Mouse (Mus musculus): ENCODE measurements around the gene Gapvd1. TPM values are rescaled to one million over a fixed set of nuclear protein-coding genes. Genes with fewer than 3 reads are reported as not detected.
"Not testable (repeated sequence)": the region's sequence is repeated elsewhere in the genome, so short reads cannot be mapped to it uniquely, and the experiment has no call there.

Gapvd1 gene
- total RNA-seq (2015): 35.0 and 39.1 TPM in 2 replicates
- 58.9 and 59.3 TPM in 2 replicates for total RNA-seq (2017)

DNA sequence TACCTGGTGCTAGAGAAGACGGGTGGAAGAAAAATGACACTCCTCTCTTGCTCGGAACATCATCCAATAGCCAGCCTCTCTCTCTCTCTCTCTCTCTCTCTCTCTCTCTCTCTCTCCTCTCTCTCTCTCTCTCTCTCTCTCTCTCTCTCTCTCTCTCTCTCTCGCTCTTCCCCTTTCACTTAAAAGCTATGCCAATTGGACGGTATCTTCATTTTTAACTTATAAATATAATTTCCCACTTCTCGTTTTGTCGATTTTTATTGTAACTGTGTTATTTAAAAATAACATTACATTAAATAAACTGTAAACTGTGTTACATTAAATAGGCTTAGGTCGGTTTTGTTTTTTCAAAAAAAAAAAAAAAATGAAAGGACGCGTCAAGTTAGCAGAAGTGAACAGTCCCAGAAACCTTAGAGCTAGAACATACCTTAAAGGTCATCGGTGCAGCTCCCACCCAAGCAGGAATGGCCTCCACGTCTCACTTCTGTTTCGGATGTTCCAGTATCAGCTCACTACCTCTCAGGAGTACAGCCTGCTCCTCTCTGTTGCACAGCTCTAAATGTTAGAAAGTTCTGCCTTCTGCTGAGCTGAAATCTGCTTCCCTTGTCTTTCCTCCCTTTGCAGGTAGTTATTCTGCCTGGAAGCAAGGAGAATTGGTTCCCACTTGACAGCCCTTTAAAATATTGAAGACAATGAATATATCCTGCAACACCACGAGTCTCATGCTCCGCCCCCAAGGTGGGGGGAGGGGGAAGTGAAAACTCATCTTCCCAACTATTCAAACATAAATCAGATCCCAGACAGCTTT, at the start of gene Gapvd1:
Gene Gapvd1 (minus strand): TSS at position 682 of the 808 bp plus-strand sequence.
- ATAC-seq (ENCODE audit: poor library complexity, severe bottlenecking): peak; percentile 28; the same call in 1 of the 2 replicates

DNA sequence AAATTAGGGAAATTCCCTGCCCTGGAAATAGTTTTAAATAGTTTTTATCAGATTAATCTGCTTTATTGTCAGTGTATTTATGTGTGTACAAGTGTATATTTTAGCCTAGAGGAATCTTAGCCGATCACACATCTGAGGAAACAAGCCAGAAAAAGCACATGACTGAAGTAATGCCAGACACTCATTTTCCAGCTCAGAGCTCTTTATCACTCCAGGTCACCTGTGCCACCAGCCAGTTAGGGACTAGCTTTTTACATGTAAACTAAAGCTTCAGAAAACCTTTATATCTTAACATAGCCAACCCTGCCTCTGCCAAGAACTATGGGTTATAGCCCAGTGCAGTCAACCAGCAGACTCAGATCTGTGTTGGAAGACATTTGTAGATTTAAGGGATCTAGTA, 49.8 kb upstream of the Gapvd1 start:
- ATAC-seq (ENCODE audit: poor library complexity, severe bottlenecking): no peak

DNA sequence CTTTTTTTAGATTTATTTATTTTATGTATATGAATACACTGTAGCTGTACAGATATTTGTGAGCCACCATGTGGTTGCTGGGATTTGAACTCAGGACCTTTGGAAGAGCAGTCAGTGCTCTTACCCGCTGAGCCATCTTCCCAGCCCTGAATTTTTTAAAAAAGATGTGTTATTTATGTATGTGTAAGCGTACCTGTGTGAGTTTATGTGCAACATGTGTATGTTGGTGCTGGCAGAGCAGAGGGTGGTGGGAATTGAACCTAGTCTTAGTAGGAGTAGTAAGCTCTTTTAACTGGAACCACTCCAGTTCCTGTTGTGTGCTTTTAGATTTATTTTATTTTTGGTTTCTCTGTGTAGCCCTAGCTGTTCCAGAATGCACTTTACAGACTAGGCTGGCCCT, 49.1 kb upstream of the Gapvd1 start:
- no peak for ATAC-seq (ENCODE audit: poor library complexity, severe bottlenecking)

DNA sequence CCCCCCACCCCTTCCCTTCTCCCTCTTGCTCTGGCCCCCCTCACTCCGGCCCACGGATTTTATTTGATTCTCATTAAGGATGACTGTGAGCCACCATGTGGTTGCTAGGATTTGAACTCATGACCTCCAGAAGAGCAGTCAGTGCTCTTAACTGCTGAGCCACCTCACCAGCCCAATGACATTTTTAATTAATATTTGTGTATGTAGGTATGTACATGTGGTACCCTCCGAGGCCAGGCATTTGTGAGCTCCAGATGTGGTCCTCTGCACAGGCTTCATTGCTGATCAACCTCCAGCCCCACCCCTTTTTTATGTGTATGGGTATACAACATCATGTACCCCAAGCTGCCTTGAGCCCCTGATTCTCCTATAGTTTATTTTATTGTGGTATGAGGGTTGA, 48.7 kb upstream of the Gapvd1 start:
- no peak for ATAC-seq (ENCODE audit: poor library complexity, severe bottlenecking)

DNA sequence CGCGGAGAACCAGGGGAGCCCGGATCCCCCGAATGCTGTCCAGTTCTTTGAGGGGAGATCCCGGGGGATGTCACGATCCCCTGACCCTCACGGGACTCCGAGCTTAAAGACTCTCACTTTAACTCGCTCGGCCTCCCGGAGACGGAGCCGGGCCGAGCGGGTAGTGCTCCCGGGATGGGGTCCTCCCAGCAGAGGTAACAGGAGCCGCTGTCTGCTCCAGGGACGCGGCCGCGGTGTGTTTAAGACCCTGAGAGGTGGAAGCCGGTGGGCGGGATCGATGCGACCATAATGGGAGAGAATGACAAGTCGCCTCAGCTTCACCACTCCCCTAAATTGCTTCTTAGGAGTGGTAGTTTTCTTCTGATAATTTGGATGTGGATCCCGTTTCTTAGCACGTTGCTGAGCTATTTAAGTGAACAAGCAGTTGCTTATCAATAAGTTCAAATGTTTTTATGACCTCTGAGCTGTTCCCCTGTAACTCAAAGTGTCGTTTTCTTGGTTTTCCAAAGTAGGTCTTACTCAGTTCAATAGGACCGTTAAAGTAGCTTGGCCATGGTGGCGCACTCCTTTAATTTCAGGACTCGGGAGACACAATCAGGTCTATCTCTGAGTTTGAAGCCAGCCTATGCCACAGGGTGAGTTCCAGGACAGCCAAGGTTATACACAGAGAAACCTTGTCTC, 47.7 kb upstream of the Gapvd1 start:
- peak; percentile 36 for ATAC-seq (ENCODE audit: poor library complexity, severe bottlenecking)

DNA sequence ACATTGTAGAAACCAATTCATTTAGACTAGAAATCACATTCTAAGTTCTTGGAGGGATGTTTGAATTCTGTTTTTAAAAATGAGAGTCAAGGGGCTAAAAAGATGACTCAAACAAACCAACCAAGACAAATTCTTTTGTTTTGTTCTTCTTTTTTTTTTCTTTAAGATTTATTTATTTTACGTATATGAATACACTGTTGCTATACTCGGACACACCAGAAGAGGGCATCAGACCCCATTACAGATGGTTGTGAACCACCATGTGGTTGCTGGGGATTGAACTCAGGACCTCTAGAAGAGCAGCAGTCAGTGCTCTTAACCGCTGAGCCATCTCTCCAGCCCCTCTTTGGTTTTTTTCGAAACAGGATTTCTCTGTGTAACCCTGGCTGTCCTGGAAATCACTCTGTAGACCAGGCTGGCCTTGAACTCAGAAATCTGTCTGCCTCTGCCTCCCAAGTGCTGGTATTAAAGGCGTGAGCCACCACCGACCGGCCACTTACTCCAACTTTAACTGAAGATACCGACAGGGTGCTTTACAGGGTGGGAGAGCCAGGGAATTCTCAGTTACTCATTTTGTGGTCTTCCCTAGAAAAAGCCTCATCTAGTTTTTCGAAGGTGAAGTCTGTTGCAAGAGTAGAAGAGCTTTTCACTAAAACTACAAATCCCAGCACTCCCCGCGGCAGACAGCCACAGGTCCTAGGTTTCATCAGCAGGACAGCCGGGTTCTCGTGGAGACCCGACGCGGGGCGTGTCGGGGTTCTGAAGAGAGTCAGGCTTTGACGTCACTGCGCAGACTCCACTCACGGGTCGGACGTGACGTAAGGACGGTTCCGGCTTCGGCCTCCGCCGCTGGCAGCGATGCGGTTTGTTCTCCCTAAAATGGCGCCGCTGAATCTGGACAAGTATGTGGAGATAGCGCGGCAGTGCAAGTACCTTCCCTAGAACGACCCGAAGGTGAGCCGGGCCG, 46.8 kb upstream of the Gapvd1 start:
- ATAC-seq (ENCODE audit: poor library complexity, severe bottlenecking): peak; percentile 89

DNA sequence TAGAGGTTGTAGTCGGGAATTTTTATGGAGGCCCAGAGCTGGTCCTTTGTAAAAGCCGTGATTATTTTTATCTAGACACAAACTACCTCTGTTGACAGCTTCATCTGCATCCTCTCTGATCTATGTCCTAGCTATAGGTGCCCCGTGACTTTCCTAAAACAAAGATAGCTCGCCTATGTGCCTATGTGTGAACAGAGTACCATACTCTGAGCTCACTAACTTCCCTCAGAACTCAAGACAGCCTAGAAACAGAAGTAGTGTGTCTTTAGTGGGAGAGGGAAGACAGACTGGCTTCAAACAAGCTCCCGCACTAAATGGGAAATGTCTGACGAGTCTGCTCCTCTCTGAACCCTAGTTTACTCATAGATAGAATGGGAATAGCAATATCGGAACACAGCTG, 45.3 kb upstream of the Gapvd1 start:
- ATAC-seq (ENCODE audit: poor library complexity, severe bottlenecking): no peak

DNA sequence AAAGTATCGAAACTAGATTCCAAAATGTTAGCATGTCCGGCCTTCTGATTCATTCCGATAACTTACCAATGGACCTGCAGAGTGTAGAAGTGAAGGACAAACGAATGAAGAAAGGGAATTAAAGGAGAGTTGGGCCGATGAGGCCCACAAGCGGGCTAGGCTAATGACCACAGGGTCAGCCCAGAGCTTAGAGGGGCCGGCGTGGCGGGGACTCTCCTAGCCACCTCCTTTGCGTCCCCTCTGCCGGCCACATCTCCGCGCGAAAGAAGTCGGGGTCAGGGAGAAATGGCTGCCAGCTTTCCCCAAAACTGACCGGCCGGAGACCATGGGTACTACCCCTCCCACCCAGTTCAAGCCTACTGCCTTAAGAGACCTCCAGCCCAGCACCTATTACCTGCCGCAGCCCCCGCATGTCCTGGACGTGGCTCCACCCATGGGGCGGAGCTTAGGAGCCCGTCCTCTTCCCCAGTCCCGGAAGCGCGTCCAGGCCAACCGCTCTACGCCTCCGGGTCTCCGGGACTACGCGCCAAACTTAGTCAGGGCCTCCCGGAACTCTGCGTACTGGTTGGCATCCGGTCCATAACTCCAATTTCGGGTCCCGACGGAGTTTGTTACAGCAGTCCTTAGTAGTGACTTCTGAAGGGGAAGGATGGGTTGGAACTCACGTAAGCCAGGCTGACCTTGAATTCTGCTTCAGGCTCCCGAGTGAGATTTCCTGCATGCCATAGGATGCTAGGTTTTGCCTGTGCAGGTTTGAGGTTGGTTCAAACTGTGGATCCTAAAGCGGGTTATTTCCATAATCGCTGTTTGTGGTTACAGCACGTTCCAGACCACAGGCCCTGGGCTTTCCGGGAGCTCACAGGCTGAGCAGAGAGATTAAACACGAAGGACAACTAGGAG, 44.6 kb upstream of the Gapvd1 start, which contains the start of gene Rabepk:
Gene Rabepk (minus strand): TSS at position 556 of the 900 bp plus-strand sequence.
- peak; percentile 75 for ATAC-seq (ENCODE audit: poor library complexity, severe bottlenecking)

DNA sequence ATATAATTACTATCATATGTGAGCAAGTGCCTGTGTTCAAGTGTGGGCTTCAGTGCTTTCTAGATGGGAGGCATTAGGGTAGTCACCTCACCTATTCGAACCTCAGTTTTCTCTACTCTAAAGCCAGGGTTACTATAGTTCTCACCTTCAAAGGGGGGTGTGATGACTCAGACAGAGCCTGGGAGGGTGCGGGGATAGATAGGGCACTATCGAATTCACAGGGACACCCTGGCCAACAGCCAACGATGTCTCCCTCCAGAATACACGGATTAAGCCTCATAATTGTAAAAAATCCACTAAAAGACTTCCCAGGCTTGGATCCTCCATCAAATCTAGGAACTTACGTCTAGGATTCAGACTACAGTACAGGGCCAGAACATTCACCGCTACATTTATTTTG, 40.4 kb upstream of the Gapvd1 start:
- no peak for ATAC-seq (ENCODE audit: poor library complexity, severe bottlenecking)

DNA sequence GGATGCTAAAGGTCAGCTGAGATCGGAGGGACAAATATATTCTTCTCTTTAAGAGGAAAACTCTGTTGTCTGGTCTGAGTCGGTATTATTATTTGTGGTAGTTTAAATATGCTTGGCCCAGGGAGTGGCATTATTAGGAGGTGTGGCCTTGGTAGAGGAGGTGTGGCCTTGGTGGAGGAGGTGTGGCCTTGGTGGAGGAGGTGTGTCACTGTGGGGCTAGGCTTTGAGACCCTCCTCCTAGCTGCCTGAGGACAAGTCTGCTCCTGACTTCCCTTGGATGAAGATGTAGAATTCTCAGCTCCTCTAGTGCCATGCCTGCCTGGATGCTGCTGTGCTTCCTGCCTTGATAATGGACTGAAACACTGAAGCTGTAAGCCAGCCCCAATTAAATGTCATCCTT, 39.5 kb upstream of the Gapvd1 start:
- ATAC-seq (ENCODE audit: poor library complexity, severe bottlenecking): no peak

DNA sequence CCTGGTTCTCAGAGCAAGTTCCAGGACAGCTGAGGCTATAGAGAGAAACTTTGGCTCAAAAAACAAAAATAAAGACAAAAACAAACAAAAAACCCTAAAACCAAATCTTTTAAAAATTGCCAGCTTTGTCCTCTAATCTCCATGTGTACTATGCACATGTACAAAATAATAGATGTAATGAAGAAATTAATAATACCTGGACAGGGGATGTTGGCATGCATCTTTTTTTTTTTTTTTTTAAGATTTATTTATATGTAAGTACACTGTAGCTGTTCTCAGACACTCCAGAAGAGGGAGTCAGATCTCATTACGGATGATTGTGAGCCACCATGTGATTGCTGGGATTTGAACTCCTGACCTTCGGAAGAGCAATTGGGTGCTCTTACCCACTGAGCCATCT, 37.5 kb upstream of the Gapvd1 start:
- not testable (repeated sequence) for ATAC-seq (ENCODE audit: poor library complexity, severe bottlenecking)

DNA sequence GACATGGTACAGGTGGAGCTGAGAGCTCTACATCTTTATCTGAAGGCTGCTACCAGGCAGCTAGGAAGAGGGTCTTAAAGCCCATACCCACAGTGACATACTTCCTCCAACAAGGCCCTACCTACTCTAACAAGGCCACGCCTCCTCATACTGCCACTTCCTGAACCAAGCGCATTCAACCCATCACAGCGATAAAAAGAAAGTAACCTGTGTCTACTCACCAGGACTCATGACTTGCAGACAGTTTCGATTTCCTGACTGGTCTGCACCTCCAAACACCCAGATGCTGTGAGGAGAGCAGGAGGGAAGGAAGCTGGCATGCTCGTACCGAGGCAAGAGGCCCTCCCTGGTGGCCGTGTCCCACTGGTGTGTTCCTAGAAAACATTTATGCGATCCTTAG, 35.2 kb upstream of the Gapvd1 start:
- ATAC-seq (ENCODE audit: poor library complexity, severe bottlenecking): peak; percentile 97

DNA sequence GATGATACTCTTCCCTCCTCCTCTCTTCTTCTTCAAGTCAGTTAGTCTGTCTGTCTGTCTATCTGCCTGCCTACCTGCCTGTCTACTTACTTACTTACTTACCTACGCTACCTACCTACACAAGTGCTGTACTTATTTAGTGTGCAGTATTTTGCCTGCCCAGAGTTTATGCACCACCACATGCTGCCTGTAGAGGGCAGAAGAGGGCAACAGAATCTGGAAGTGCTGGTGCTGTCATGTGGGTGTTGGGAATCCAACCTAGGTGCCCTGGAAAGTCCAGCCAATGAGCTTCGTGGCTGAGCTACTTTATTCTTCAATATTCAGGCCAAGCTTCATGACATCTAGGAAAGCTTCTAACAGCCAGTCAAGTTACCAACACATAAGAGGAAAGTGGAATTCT, 29.1 kb upstream of the Gapvd1 start:
- ATAC-seq (ENCODE audit: poor library complexity, severe bottlenecking): peak; percentile 91

DNA sequence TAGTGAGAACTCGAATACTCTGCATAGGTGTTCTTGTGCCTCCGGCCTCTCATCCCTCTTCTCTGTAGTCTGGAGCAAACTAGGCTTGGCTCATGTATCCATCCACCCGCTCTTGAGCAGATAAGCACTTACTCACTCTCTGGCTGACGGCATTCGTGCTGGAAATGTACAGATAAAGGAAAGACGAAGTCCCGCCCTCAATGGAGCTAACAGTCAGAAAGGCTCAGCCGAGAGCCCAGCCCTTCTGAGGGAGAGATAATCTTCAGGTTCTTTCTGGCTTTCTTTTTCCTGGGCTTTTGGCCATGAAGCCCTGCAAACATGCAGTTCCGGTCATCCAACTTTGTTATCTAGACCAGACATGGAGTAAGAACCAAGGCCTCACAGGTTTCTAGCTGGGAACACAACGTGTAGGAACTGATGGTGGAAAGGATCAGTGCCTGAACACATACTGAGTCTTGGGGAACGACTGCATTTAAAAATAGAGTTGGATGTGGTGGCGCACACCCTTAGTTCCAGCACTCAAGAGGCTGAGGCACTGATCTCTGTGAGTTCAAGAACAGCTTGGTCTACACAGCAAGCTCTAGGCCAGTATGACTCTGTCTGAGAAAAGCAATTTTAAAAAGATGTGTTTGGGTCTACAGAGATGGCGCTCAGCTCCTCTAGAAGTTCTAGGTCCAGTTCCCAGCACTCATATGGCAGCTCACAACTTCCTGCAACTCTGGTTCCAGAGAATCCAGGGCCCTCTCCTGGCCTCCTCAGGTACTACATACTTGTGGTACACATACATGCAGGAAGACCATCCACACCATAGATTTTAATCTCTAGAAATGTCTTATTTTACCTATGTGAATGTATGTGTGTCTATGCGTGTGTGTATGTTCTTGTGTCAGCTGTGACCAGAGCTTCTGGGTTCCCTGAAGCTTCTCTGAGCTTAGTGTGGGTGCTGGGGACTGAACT, 28.3 kb upstream of the Gapvd1 start:
- ATAC-seq (ENCODE audit: poor library complexity, severe bottlenecking): peak; percentile 60

DNA sequence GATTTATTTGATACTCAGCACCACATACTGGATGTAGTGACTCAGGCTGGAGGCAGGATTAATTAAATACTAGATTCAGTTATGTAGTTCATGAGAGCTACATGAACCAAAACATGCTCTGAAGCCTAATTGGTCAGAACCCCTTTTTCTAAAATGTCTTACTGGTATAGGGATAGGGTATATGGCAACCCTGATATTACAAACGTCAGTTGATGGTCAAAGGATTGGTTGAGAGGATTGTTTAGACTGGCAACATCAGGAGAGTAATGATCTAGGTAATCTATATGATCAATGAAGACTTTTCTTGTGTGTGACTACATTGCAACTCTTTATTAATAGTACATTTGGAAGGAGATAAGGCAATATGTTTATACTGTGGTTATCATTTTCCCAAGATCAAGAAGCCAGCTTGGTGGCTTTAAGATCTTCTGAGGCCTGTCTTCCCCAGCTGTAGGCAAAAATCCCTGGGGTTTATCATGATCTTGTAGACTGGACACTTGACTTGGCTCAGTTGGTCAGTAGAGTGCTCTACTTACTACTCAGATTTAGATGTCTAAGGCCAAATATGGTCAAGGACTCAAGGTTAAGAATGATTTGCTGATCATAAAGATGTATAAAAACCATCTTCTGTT, 22.3 kb upstream of the Gapvd1 start:
- ATAC-seq (ENCODE audit: poor library complexity, severe bottlenecking): no peak

DNA sequence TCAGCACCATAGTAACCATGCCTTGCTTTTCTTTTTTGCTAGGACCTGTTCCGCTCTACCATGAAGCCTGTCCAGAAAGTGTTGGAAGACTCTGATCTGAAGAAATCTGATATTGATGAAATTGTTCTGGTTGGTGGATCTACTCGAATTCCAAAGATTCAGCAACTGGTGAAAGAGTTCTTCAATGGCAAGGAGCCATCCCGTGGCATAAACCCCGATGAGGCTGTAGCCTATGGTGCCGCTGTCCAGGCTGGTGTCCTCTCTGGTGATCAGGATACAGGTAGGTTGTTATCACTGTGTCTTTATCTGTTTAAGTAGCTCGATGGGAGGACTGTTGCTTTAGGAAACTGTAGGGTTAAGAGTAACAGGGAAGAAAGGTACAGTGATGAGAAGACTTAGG, 19.5 kb upstream of the Gapvd1 start:
- ATAC-seq (ENCODE audit: poor library complexity, severe bottlenecking): no peak

DNA sequence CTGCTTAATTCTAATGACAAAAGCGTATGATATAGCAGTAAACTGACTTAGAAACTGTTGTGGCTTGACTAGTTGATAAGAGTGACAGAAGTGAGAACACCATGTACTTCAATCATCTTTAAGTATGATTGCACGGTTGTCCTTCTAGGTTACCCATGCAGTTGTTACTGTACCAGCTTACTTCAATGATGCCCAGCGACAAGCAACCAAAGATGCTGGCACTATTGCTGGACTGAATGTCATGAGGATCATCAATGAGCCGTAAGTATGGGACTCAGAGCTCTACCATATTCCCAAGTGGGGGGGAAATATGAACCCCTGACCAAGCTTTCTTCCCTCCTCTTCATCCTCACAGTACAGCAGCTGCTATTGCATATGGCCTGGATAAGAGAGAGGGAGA, 18.6 kb upstream of the Gapvd1 start:
- ATAC-seq (ENCODE audit: poor library complexity, severe bottlenecking): no peak

Measured in megakaryocyte, adult 5-6 weeks (primary cell).